Mouse (Mus musculus): Measurements from ENCODE around the gene Irf2. TPM values are rescaled to one million over a fixed set of nuclear protein-coding genes. Genes with fewer than 3 reads are reported as not detected.

The Irf2 gene
- total and polyA plus RNA-seq, 3 experiments, result 4.9 to 19.4 TPM; not detected in 1

- peak overlapping the region; percentile 59 for H3K27ac ChIP-seq (ENCODE audit: control insufficient read depth, low read depth, low read length)
- H3K79me2 ChIP-seq (ENCODE audit: control insufficient read depth, insufficient read depth, low read length, poor library complexity), result no peaks in the 10 kb centered on the region; the same call in 1 of the 2 replicates
- H3K4me3 ChIP-seq (ENCODE audit: control insufficient read depth in 1 of 2, insufficient read depth in 1 of 2, low read depth in 2 of 2, low read length in 2 of 2), result no peak overlapping the region
- no peaks in the 10 kb centered on the region for H3K27me3 ChIP-seq (ENCODE audit: control insufficient read depth in 1 of 2, insufficient read depth in 2 of 2, low read length in 2 of 2)
- no peaks in the 10 kb centered on the region for H3K9me3 ChIP-seq (replicated peaks; ENCODE audit: insufficient read depth, low read length)
- peaks cover 10 to 24% of the 10 kb centered on the region in 2 experiments for H3K36me3 ChIP-seq (ENCODE audit: control insufficient read depth in 1 of 2, insufficient read depth in 2 of 2, low read length in 2 of 2)
- peak; percentile 93 for TF ChIP-seq GATA1 (IDR thresholded peaks at IDR 0.05; ENCODE audit: low read depth, low read length)
- TF ChIP-seq ZMIZ1 (IDR thresholded peaks at IDR 0.05; ENCODE audit: low read depth, low read length), result no peak
- TF ChIP-seq ETS1 (IDR thresholded peaks at IDR 0.05; ENCODE audit: low read depth, low read length), result peak; percentile 79
- peak; percentile 96 for TF ChIP-seq TCF12 (IDR thresholded peaks at IDR 0.05; ENCODE audit: low read depth, low read length)
- TF ChIP-seq ZNF384 (IDR thresholded peaks at IDR 0.05; ENCODE audit: low read depth, low read length), result peak; percentile 50; the same call in 1 of the 2 replicates
- no peak for TF ChIP-seq USF2 (IDR thresholded peaks at IDR 0.05; ENCODE audit: borderline replicate concordance in 1 of 2, insufficient read depth in 1 of 2, low read depth in 1 of 2, low read length in 2 of 2)
- no peak for TF ChIP-seq ZC3H11A (IDR thresholded peaks at IDR 0.05; ENCODE audit: low read depth, low read length)
- 0 out of 2 replicates have a peak, but pooled peaks have one; percentile 34 for TF ChIP-seq MYC (IDR thresholded peaks at IDR 0.05; ENCODE audit: low read depth, low read length)
- no peak for TF ChIP-seq ELF1 (IDR thresholded peaks at IDR 0.05; ENCODE audit: low read depth, low read length)
- no peak for TF ChIP-seq MAX (IDR thresholded peaks at IDR 0.05; ENCODE audit: low read length)
- no peak for TF ChIP-seq MAZ (IDR thresholded peaks at IDR 0.05; ENCODE audit: low read depth, low read length)
- no peak for TF ChIP-seq POLR2AphosphoS5 (IDR thresholded peaks at IDR 0.05; ENCODE audit: borderline replicate concordance, low read depth, low read length)
- TF ChIP-seq MYB (IDR thresholded peaks at IDR 0.05; ENCODE audit: low read depth, low read length), result no peak
- TF ChIP-seq RCOR1 (IDR thresholded peaks at IDR 0.05; ENCODE audit: low read depth, low read length), result peak; percentile 64; the same call in 1 of the 2 replicates
- no peak for TF ChIP-seq GABPA (IDR thresholded peaks at IDR 0.05; ENCODE audit: low read depth, low read length)
- TF ChIP-seq NELFE (IDR thresholded peaks at IDR 0.05; ENCODE audit: low read depth, low read length), result no peak
- TF ChIP-seq EP300 (IDR thresholded peaks at IDR 0.05; ENCODE audit: low read depth in 1 of 2, low read length in 2 of 2), result peak; percentile 90 to 94
- TF ChIP-seq SIN3A (IDR thresholded peaks at IDR 0.05; ENCODE audit: low read length), result peak; percentile 63
- TF ChIP-seq CHD2 (IDR thresholded peaks at IDR 0.05; ENCODE audit: low read length), result no peak
- no peak for TF ChIP-seq TBP (IDR thresholded peaks at IDR 0.05; ENCODE audit: low read depth, low read length)
- no peak for TF ChIP-seq E2F4 (IDR thresholded peaks at IDR 0.05; ENCODE audit: borderline replicate concordance, low read depth, low read length)
- no peak for TF ChIP-seq MAFK (IDR thresholded peaks at IDR 0.05; ENCODE audit: borderline replicate concordance, low read depth, low read length)
- no peak for TF ChIP-seq POLR2A (IDR thresholded peaks at IDR 0.05; ENCODE audit: control insufficient read depth in 1 of 2, insufficient read depth in 1 of 2, low read depth in 1 of 2, low read length in 2 of 2, poor library complexity in 1 of 2)
- no peak for TF ChIP-seq NRF1 (IDR thresholded peaks at IDR 0.05; ENCODE audit: insufficient read depth, low read depth, low read length, poor library complexity, severe bottlenecking)
- 0 out of 2 replicates have a peak, but pooled peaks have one; percentile 15 for TF ChIP-seq MXI1 (IDR thresholded peaks at IDR 0.05; ENCODE audit: low read depth, low read length)
- peak; percentile 86 for TF ChIP-seq TAL1 (IDR thresholded peaks at IDR 0.05; ENCODE audit: low read length)
- TF ChIP-seq RAD21 (IDR thresholded peaks at IDR 0.05; ENCODE audit: low read depth, low read length), result no peak
- TF ChIP-seq POLR2AphosphoS2 (IDR thresholded peaks at IDR 0.05; ENCODE audit: low read length), result no peak
- TF ChIP-seq USF1 (IDR thresholded peaks at IDR 0.05; ENCODE audit: low read depth, low read length), result no peak
- no peak for TF ChIP-seq KAT2A (conservative IDR thresholded peaks at IDR 0.05; ENCODE audit: low read depth, low read length)
- no peak for TF ChIP-seq CTCF (IDR thresholded peaks at IDR 0.05 in 2 of 3, conservative IDR thresholded peaks at IDR 0.05 in 1 of 3; ENCODE audit: control insufficient read depth in 1 of 3, insufficient read depth in 1 of 3, low read depth in 2 of 3, low read length in 3 of 3, poor library complexity in 1 of 3, severe bottlenecking in 1 of 3)
- peak; percentile 57 for DNase-seq (ENCODE audit: low read depth, low spot score)
- H3K9ac ChIP-seq (ENCODE audit: control insufficient read depth, low read depth, low read length, poor library complexity, severe bottlenecking), result 0 out of 2 replicates have a peak overlapping the region, but pooled peaks have one; percentile 14
- H3K4me1 ChIP-seq (ENCODE audit: control insufficient read depth in 1 of 2, insufficient read depth in 2 of 2, low read length in 2 of 2), result peaks cover 15 to 24% of the 10 kb centered on the region in 2 experiments
These were observed 72.4 kb downstream of the Irf2 start for GRCm38 (mm10) chr8:46811944-46812343.
